8 mouse cellular contexts compared by ENCODE assay signal in genomic region chr9:108992085-108992469, GRCm38 (mm10). TPM values are rescaled to one million over a fixed set of nuclear protein-coding genes. Genes with fewer than 3 reads are reported as not detected.
DNase-seq lines count a peak whose midpoint lies in the region; ATAC-seq and TF ChIP-seq lines count a peak whose summit lies in the region.

No protein-coding gene starts in this region.

- TF ChIP-seq CTCF in intestine, postnatal 0 days (IDR thresholded peaks at IDR 0.05; ENCODE audit: low read depth): no peak

- peaks cover 6% of the 10 kb centered on the region for H3K79me2 ChIP-seq in myocyte (ENCODE audit: control insufficient read depth, insufficient read depth)

- peak overlapping the region; percentile 73 for H3K4me2 ChIP-seq in kidney, embryonic 16.5 days (replicated peaks; ENCODE audit: low read depth, low read length)
- peak overlapping the region; percentile 87 for H3K4me2 ChIP-seq in embryonic facial prominence, embryonic 13.5 days
- H3K4me2 ChIP-seq in intestine, postnatal 0 days (replicated peaks; ENCODE audit: low read depth): peak overlapping the region; percentile 73
- peak overlapping the region; percentile 81 for H3K4me2 ChIP-seq in myocyte (ENCODE audit: low read depth)

- H3K4me3 ChIP-seq in kidney, embryonic 16.5 days (ENCODE audit: low read length): peak overlapping the region; percentile 55
- peak overlapping the region; percentile 63 for H3K4me3 ChIP-seq in embryonic facial prominence, embryonic 13.5 days
- H3K4me3 ChIP-seq in intestine, postnatal 0 days (ENCODE audit: low read depth, low read length): peak overlapping the region; percentile 51
- peak overlapping the region; percentile 35 for H3K4me3 ChIP-seq in myocyte

- H3K4me1 ChIP-seq in kidney, embryonic 16.5 days (ENCODE audit: insufficient read depth, low read length): peaks cover 28% of the 10 kb centered on the region
- peaks cover 70% of the 10 kb centered on the region for H3K4me1 ChIP-seq in embryonic facial prominence, embryonic 13.5 days
- peaks cover 14% of the 10 kb centered on the region for H3K4me1 ChIP-seq in intestine, postnatal 0 days (replicated peaks; ENCODE audit: control insufficient read depth, insufficient read depth, low read length)

- WGBS in kidney, embryonic 16.5 days: 10% methylated on average over 18 of the region's 18 CpGs
- WGBS in embryonic facial prominence, embryonic 13.5 days: 9% methylated on average over 18 of the region's 18 CpGs
- 10% methylated on average over 18 of the region's 18 CpGs for WGBS in intestine, postnatal 0 days

- no peaks in the 10 kb centered on the region for H3K36me3 ChIP-seq in kidney, embryonic 16.5 days (ENCODE audit: insufficient read depth, low read length)
- H3K36me3 ChIP-seq in embryonic facial prominence, embryonic 13.5 days: no peaks in the 10 kb centered on the region
- no peaks in the 10 kb centered on the region for H3K36me3 ChIP-seq in intestine, postnatal 0 days (ENCODE audit: control insufficient read depth, insufficient read depth)
- H3K36me3 ChIP-seq in myocyte (ENCODE audit: control insufficient read depth, insufficient read depth): no peaks in the 10 kb centered on the region

- no peak overlapping the region for H3ac ChIP-seq in myocyte (ENCODE audit: control insufficient read depth, insufficient read length)

- no peak overlapping the region for H3K27ac ChIP-seq in kidney, embryonic 16.5 days (ENCODE audit: low read length)
- peak overlapping the region; percentile 95 for H3K27ac ChIP-seq in embryonic facial prominence, embryonic 13.5 days
- peak overlapping the region; percentile 76 for H3K27ac ChIP-seq in intestine, postnatal 0 days (ENCODE audit: low read depth, low read length)

- H3K9ac ChIP-seq in kidney, embryonic 16.5 days (replicated peaks; ENCODE audit: low read length): peak overlapping the region; percentile 59
- peak overlapping the region; percentile 80 for H3K9ac ChIP-seq in embryonic facial prominence, embryonic 13.5 days
- peak overlapping the region; percentile 28; the same call in 1 of the 2 replicates for H3K9ac ChIP-seq in intestine, postnatal 0 days (ENCODE audit: low read depth, low read length)

- DNase-seq in kidney, adult 11 months: no peak
- DNase-seq in yolk sac, embryonic 10.5 days (ENCODE audit: low spot score): no peak
- no peak for DNase-seq in adrenal gland, postnatal 36 days
- no peak for DNase-seq in kidney, postnatal 25 days

- TF ChIP-seq POLR2A in myocyte (IDR thresholded peaks at IDR 0.05; ENCODE audit: insufficient read length, low read depth): no peak

- H3K27me3 ChIP-seq in kidney, embryonic 16.5 days (ENCODE audit: insufficient read depth, low read length): no peaks in the 10 kb centered on the region
- H3K27me3 ChIP-seq in embryonic facial prominence, embryonic 13.5 days: no peaks in the 10 kb centered on the region
- no peaks in the 10 kb centered on the region for H3K27me3 ChIP-seq in intestine, postnatal 0 days (replicated peaks; ENCODE audit: control insufficient read depth, insufficient read depth, low read length)
- H3K27me3 ChIP-seq in myocyte (ENCODE audit: control insufficient read depth, insufficient read depth, insufficient read length): no peaks in the 10 kb centered on the region

- H3K9me3 ChIP-seq in kidney, embryonic 16.5 days (ENCODE audit: low read length): no peaks in the 10 kb centered on the region
- no peaks in the 10 kb centered on the region for H3K9me3 ChIP-seq in embryonic facial prominence, embryonic 13.5 days
- no peaks in the 10 kb centered on the region for H3K9me3 ChIP-seq in intestine, postnatal 0 days (ENCODE audit: control insufficient read depth)

- ATAC-seq in kidney, embryonic 16.5 days (ENCODE audit: low FRiP score, low TSS enrichment): no peak; the same call in 1 of the 2 replicates
- ATAC-seq in embryonic facial prominence, embryonic 13.5 days (ENCODE audit: insufficient number of reproducible peaks, insufficient read depth, low FRiP score, low TSS enrichment, low read depth): peak; percentile 4; the same call in 1 of the 2 replicates
- peak; percentile 9 for ATAC-seq in intestine, postnatal 0 days

TF ChIP-seq in myocyte, 11 proteins besides CTCF, POLR2A, EP300 and RAD21:
- no peak for TF ChIP-seq POLR2AphosphoS2 (IDR thresholded peaks at IDR 0.05; ENCODE audit: insufficient read length, low read depth)
- TF ChIP-seq USF1 (IDR thresholded peaks at IDR 0.05; ENCODE audit: low read depth): no peak
- TF ChIP-seq TCF3 (IDR thresholded peaks at IDR 0.05; ENCODE audit: insufficient read length, low read depth): no peak
- no peak for TF ChIP-seq TCF12 (IDR thresholded peaks at IDR 0.05; ENCODE audit: insufficient read depth, poor library complexity, severe bottlenecking)
- no peak for TF ChIP-seq MYOG (IDR thresholded peaks at IDR 0.05; ENCODE audit: control insufficient read depth in 1 of 3, insufficient read depth in 1 of 3, insufficient read length in 2 of 3, low read depth in 2 of 3)
- TF ChIP-seq MYOD1 (IDR thresholded peaks at IDR 0.05; ENCODE audit: control insufficient read depth in 1 of 3, insufficient read length in 2 of 3, low read depth in 2 of 3): no peak
- TF ChIP-seq SRF (IDR thresholded peaks at IDR 0.05; ENCODE audit: control insufficient read depth, insufficient read length, low read depth): no peak
- no peak for TF ChIP-seq REST (IDR thresholded peaks at IDR 0.05; ENCODE audit: insufficient read depth, insufficient read length)
- TF ChIP-seq CEBPB (IDR thresholded peaks at IDR 0.05; ENCODE audit: insufficient read depth, poor library complexity, severe bottlenecking): no peak
- no peak for TF ChIP-seq E2F4 (IDR thresholded peaks at IDR 0.05; ENCODE audit: insufficient read depth)
- no peak for TF ChIP-seq MAX (IDR thresholded peaks at IDR 0.05; ENCODE audit: low read depth)

RNA-seq across cellular contexts. Expression of gene Pfkfb4, which starts 0.5 kb away (rescaled TPM):
- 10.4 and 10.9 TPM in 2 replicates for polyA plus RNA-seq in kidney, embryonic 16.5 days (2015; fragmentation: Nextera tagmentation; extraction: Ambion mirVana)
- 17.1 and 19.0 TPM in 2 replicates for polyA plus RNA-seq in embryonic facial prominence, embryonic 13.5 days (2015; fragmentation: Nextera tagmentation; extraction: Ambion mirVana)
- polyA plus RNA-seq in intestine, postnatal 0 days (2015; fragmentation: Nextera tagmentation; extraction: Ambion mirVana): 43.1 and 48.3 TPM in 2 replicates
- 4.4 TPM for polyA plus RNA-seq in myocyte (2012; fragmentation: generic; extraction: Trizol)
- total RNA-seq in adrenal gland, postnatal 36 days (2021): 10 to 100 TPM in 1 of 2 experiments, 1 to 10 TPM in 1; 4.8 to 13.2 TPM

RNA-seq across cellular contexts. Expression of gene Ucn2, which starts 6.3 kb away (rescaled TPM):
- 0.31 TPM in 1 of 2 replicates, not detected in the other for polyA plus RNA-seq in kidney, embryonic 16.5 days (2015; fragmentation: Nextera tagmentation; extraction: Ambion mirVana)
- 0.30 and 0.83 TPM in 2 replicates for polyA plus RNA-seq in embryonic facial prominence, embryonic 13.5 days (2015; fragmentation: Nextera tagmentation; extraction: Ambion mirVana)
- not detected in 2 replicates for polyA plus RNA-seq in intestine, postnatal 0 days (2015; fragmentation: Nextera tagmentation; extraction: Ambion mirVana)
- 0.17 TPM for polyA plus RNA-seq in myocyte (2012; fragmentation: generic; extraction: Trizol)
- total RNA-seq in adrenal gland, postnatal 36 days (2021): 1 to 10 TPM in 1 of 2 experiments, not detected in 1; 1.1 TPM

RNA-seq across cellular contexts. Expression of gene Col7a1, which starts 38.7 kb away (rescaled TPM):
- polyA plus RNA-seq in kidney, embryonic 16.5 days (2015; fragmentation: Nextera tagmentation; extraction: Ambion mirVana): 2.9 and 3.9 TPM in 2 replicates
- polyA plus RNA-seq in embryonic facial prominence, embryonic 13.5 days (2015; fragmentation: Nextera tagmentation; extraction: Ambion mirVana): 24.6 and 26.0 TPM in 2 replicates
- 1.9 and 3.1 TPM in 2 replicates for polyA plus RNA-seq in intestine, postnatal 0 days (2015; fragmentation: Nextera tagmentation; extraction: Ambion mirVana)
- 8.4 TPM for polyA plus RNA-seq in myocyte (2012; fragmentation: generic; extraction: Trizol)
- 1 to 10 TPM; 3.9 to 6.0 TPM for total RNA-seq in adrenal gland, postnatal 36 days (2021)

RNA-seq across cellular contexts. Expression of gene Shisa5, which starts 46.3 kb away (rescaled TPM):
- polyA plus RNA-seq in kidney, embryonic 16.5 days (2015; fragmentation: Nextera tagmentation; extraction: Ambion mirVana): 104 and 110 TPM in 2 replicates
- polyA plus RNA-seq in embryonic facial prominence, embryonic 13.5 days (2015; fragmentation: Nextera tagmentation; extraction: Ambion mirVana): 65.4 and 76.0 TPM in 2 replicates
- polyA plus RNA-seq in intestine, postnatal 0 days (2015; fragmentation: Nextera tagmentation; extraction: Ambion mirVana): 303 and 311 TPM in 2 replicates
- 82.8 TPM for polyA plus RNA-seq in myocyte (2012; fragmentation: generic; extraction: Trizol)
- total RNA-seq in adrenal gland, postnatal 36 days (2021): 100 to 1,000 TPM; 122 to 128 TPM

RNA-seq across cellular contexts. Expression of gene Uqcrc1, which starts 55.6 kb away (rescaled TPM):
- 621 and 666 TPM in 2 replicates for polyA plus RNA-seq in kidney, embryonic 16.5 days (2015; fragmentation: Nextera tagmentation; extraction: Ambion mirVana)
- polyA plus RNA-seq in embryonic facial prominence, embryonic 13.5 days (2015; fragmentation: Nextera tagmentation; extraction: Ambion mirVana): 422 and 457 TPM in 2 replicates
- 557 and 585 TPM in 2 replicates for polyA plus RNA-seq in intestine, postnatal 0 days (2015; fragmentation: Nextera tagmentation; extraction: Ambion mirVana)
- polyA plus RNA-seq in myocyte (2012; fragmentation: generic; extraction: Trizol): 468 TPM
- 100 to 1,000 TPM; 632 to 663 TPM for total RNA-seq in adrenal gland, postnatal 36 days (2021)

Comparison
In these comparisons a context has a peak if more than half of its experiments do, and no peak if none do; other contexts are left out.
1. H3K9ac ChIP-seq: peak in every context shown above with its lines; median percentile 80 in embryonic facial prominence, embryonic 13.5 days; 59 in kidney, embryonic 16.5 days; 28 in intestine, postnatal 0 days.